Mouse (Mus musculus) ES-Bruce4 (cell line): Measurements from ENCODE around the gene Trim38.

Experiments
- CTCF ChIP-seq: IDR thresholded peaks from one replicate; pipeline ENCODE4 v1.8.1; 2011; ENCODE audit warnings: low read depth, low read length
- POLR2A ChIP-seq: IDR thresholded peaks from one replicate; pipeline ENCODE4 v1.8.1; 2011; ENCODE audit warnings: low read length; ENCODE audit not compliant: insufficient read depth

GRCm38 (mm10) chr13:23729192-23729525, 40.6 kb upstream of the Trim38 start:
- TF ChIP-seq POLR2A (no peak), CTCF (no peak)
